Comparison of ENCODE assay signal across 10 mouse cellular contexts in genomic region chr13:101729248-101730055, GRCm38 (mm10). TPM values are rescaled to one million over a fixed set of nuclear protein-coding genes. Genes with fewer than 3 reads are reported as not detected.
DNase-seq lines count a peak whose midpoint lies in the region; ATAC-seq lines count a peak whose summit lies in the region.
"Had no signal": no experiment of that assay in that cellular context is flagged by ENCODE, and none has a peak within 500 bp of the region (broad histone marks: within the 10 kb centered on the region; RNA-seq: fewer than 3 reads in every experiment).

No protein-coding gene starts in this region.

- peak; percentile 30 for DNase-seq in gastrocnemius, postnatal 25 days
- DNase-seq in gastrocnemius, postnatal 4 days (ENCODE audit: low spot score in 2 of 2), result no peak
- peak; percentile 74 for DNase-seq in 3T3-L1 (ENCODE audit: low read depth, low spot score)
- no peak for DNase-seq in forebrain, embryonic 11.5 days (ENCODE audit: low spot score)
- peak; percentile 39 for DNase-seq in midbrain, embryonic 10.5 days (ENCODE audit: low spot score)
- no peak for DNase-seq in layer of hippocampus, adult 9-11 months
- DNase-seq in cerebellum, adult 8-10 months, result no peak
- no peak for DNase-seq in cerebellum, postnatal 25 days
- DNase-seq: heart, postnatal 36 days; thymus, adult 18-20 months had no signal

- H3K4me1 ChIP-seq in forebrain, embryonic 11.5 days (replicated peaks; ENCODE audit: control insufficient read depth, insufficient read depth, low read length), result 0 out of 2 replicates have a peak, but pooled peaks cover 4% of the 10 kb centered on the region
- peaks cover 28% of the 10 kb centered on the region for H3K4me1 ChIP-seq in midbrain, embryonic 10.5 days

- no peak overlapping the region for H3K27ac ChIP-seq in forebrain, embryonic 11.5 days (ENCODE audit: low read depth, low read length)
- peak overlapping the region; percentile 9; the same call in 1 of the 2 replicates for H3K27ac ChIP-seq in midbrain, embryonic 10.5 days (replicated peaks)

- ATAC-seq in forebrain, embryonic 11.5 days (replicated peaks; ENCODE audit: low FRiP score), result peak; percentile 69

- 56% methylated on average over 4 of the region's 4 CpGs for WGBS in forebrain, embryonic 11.5 days
- 51% methylated on average over 4 of the region's 4 CpGs for WGBS in midbrain, embryonic 10.5 days

- H3K4me3 ChIP-seq in forebrain, embryonic 11.5 days (ENCODE audit: low read depth, low read length), result no peak overlapping the region
- no peak overlapping the region for H3K4me3 ChIP-seq in midbrain, embryonic 10.5 days

- no peak overlapping the region for H3K9ac ChIP-seq in forebrain, embryonic 11.5 days (ENCODE audit: low read length)

- no peaks in the 10 kb centered on the region for H3K36me3 ChIP-seq in forebrain, embryonic 11.5 days (ENCODE audit: control insufficient read depth, insufficient read depth, low read length)
- H3K36me3 ChIP-seq in midbrain, embryonic 10.5 days, result no peaks in the 10 kb centered on the region

- H3K4me2 ChIP-seq in forebrain, embryonic 11.5 days (ENCODE audit: low read depth, low read length, severe bottlenecking), result no peak overlapping the region

- no peaks in the 10 kb centered on the region for H3K9me3 ChIP-seq in forebrain, embryonic 11.5 days (ENCODE audit: control insufficient read depth, low read length)
- no peaks in the 10 kb centered on the region for H3K9me3 ChIP-seq in midbrain, embryonic 10.5 days (replicated peaks)

- no peaks in the 10 kb centered on the region for H3K27me3 ChIP-seq in forebrain, embryonic 11.5 days (ENCODE audit: control insufficient read depth, insufficient read depth, low read length)
- peaks cover 4% of the 10 kb centered on the region; the same call in 1 of the 2 replicates for H3K27me3 ChIP-seq in midbrain, embryonic 10.5 days (ENCODE audit: low read depth, poor library complexity, severe bottlenecking)

RNA-seq across cellular contexts. Expression of gene Pik3r1, which starts 38.6 kb away (rescaled TPM):
- total RNA-seq in gastrocnemius, postnatal 25 days (2021), result 10 to 100 TPM; 25.4 to 27.0 TPM
- 10 to 100 TPM; 42.1 to 45.5 TPM for total RNA-seq in gastrocnemius, postnatal 4 days (2021)
- polyA plus RNA-seq in forebrain, embryonic 11.5 days (2014; fragmentation: Nextera tagmentation; extraction: Ambion mirVana), result 16.5 and 18.3 TPM in 2 replicates
- polyA plus RNA-seq in midbrain, embryonic 10.5 days (2016; fragmentation: Nextera tagmentation; extraction: Ambion mirVana), result 14.8 and 16.4 TPM in 2 replicates

Comparison
In these comparisons a context has a peak if more than half of its experiments do, and no peak if none do; other contexts are left out.
1. DNase-seq: peak in gastrocnemius, postnatal 25 days (single experiment), 3T3-L1 (single experiment) and midbrain, embryonic 10.5 days (single experiment); none in gastrocnemius, postnatal 4 days (0 of 2), forebrain, embryonic 11.5 days (single experiment), layer of hippocampus, adult 9-11 months (single experiment), cerebellum, adult 8-10 months (single experiment) and cerebellum, postnatal 25 days (0 of 2).